Mouse (Mus musculus) limb, embryonic 10.5 days (tissue): ENCODE data around the gene Ttc7b. TPM values are rescaled to one million over a fixed set of nuclear protein-coding genes. Genes with fewer than 3 reads are reported as not detected.

ENCODE experiments used
- DNase-seq: peaks from one replicate; pipeline ENCODE4 v3.0.0-alpha.2; 2017; ENCODE audit warnings: low spot score
- H3K27ac ChIP-seq: fragments of 300-500 bp; sonication (generic); 2 replicates; pipeline ENCODE4 v1.5.1; 2016; ENCODE audit warnings: mild to moderate bottlenecking
- H3K27me3 ChIP-seq: fragments of 300-500 bp; sonication (generic); 2 replicates; pipeline ENCODE4 v1.6.1; 2016; ENCODE audit warnings: low read depth, mild to moderate bottlenecking; ENCODE audit not compliant: poor library complexity, severe bottlenecking
- H3K36me3 ChIP-seq: fragments of 300-500 bp; sonication (generic); 2 replicates; pipeline ENCODE4 v1.6.1; 2016; ENCODE audit warnings: mild to moderate bottlenecking, moderate library complexity
- H3K4me1 ChIP-seq: fragments of 300-500 bp; sonication (generic); 2 replicates; pipeline ENCODE4 v1.6.1; 2016
- H3K4me3 ChIP-seq: fragments of 300-500 bp; sonication (generic); 2 replicates; pipeline ENCODE4 v1.5.1; 2016; ENCODE audit warnings: mild to moderate bottlenecking, moderate library complexity
- H3K9me3 ChIP-seq: fragments of 300-500 bp; sonication (generic); replicated peaks from 2 replicates; pipeline ENCODE4 v1.6.1; 2016; ENCODE audit warnings: mild to moderate bottlenecking
- WGBS: fragments of 180-500 bp; shearing (Covaris S2); methylation state at CpG from one replicate; pipeline ENCODE4 v1.1.7; 2016; 5-methylcytosine and 5-hydroxymethylcytosine counted together
- polyA plus RNA-seq: library from polyadenylated mRNA; unstranded; fragments of >200 nt; fragmentation: Nextera tagmentation; extraction: Ambion mirVana; gene quantifications from 2 replicates; pipeline ENCODE4 v1.2.1, GENCODE M21; 2016

Gene Ttc7b
- polyA plus RNA-seq, 1 experiment from 2014 or later: 4.3 TPM

DNA sequence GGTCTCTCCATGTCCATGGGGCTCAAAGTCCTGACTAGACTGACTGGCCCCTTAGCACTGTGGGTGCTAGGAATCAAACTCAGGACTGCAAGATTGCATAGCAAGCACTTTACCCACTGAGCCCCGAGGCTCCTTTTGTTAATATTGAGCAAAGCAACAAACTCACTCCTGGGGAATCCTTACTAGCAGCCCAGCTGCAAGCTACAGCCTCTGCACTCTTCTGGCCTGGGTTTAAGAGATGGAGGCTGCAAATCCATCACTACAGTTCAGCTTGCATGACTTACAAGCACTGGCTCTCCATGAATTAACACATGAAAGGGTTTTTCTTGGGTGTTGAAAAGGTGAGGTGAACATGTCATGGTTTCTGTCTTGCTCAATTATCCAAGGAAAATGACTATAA is 142.8 kb downstream of the Ttc7b start:
- Histone ChIP-seq H3K9me3 (no peaks in the 10 kb centered on the region), H3K27me3 (no peaks in the 10 kb centered on the region), H3K4me3 (no peak overlapping the region), H3K36me3 (peaks cover 37% of the 10 kb centered on the region), H3K4me1 (no peaks in the 10 kb centered on the region), H3K27ac (no peak overlapping the region)
- WGBS: 69% methylated on average over 1 of the region's 1 CpGs
- DNase-seq: no peak

DNA sequence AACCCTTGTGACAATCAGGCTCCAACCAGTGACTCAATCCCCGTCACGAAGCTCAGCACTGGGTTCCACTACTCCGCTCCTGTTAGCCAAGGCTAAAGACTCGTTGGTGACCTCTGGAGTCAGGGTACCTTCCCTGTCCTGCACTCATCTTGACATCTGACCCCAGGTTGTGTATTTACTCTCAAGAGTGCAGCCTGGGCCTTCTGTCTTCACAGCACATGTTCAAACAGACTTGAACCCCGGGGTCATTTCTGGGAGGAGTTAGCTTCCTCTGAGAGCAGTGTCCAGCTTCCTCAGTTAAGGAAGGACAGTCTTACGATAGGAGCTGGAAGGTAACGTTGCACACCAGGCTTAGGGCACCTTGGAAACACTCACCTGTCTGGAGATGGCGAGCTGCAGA is 144.8 kb downstream of the Ttc7b start:
- H3K4me3 ChIP-seq: no peak overlapping the region
- H3K36me3 ChIP-seq: peaks cover 45% of the 10 kb centered on the region
- no peak overlapping the region for H3K27ac ChIP-seq
- no peaks in the 10 kb centered on the region for H3K9me3 ChIP-seq
- no peak for DNase-seq
- H3K27me3 ChIP-seq: no peaks in the 10 kb centered on the region
- no peaks in the 10 kb centered on the region for H3K4me1 ChIP-seq
- WGBS: 86% methylated on average over 8 of the region's 8 CpGs

DNA sequence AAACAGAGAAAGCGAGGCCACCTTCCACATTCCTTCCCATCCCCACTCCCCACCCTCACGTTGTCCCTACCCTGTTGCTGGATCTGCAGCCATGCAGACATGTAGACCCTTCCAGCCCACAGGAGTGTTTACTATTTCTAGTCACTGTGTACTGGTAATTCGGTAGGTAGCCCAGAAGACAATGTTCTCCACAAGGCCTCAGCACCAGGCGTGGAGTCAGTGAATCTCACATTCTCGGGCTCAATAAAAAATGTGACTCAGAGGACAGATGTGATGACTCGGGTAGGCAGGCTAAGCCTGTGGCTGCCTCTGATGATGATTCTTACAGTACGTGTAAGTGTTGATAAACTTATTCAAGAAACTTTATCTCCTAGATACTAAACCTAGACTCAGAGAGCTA is 147.8 kb downstream of the Ttc7b start:
- Histone ChIP-seq H3K27me3 (no peaks in the 10 kb centered on the region), H3K4me3 (no peak overlapping the region), H3K4me1 (no peaks in the 10 kb centered on the region), H3K9me3 (no peaks in the 10 kb centered on the region), H3K27ac (no peak overlapping the region), H3K36me3 (peaks cover 62% of the 10 kb centered on the region)
- no peak for DNase-seq
- WGBS: 83% methylated on average over 7 of the region's 7 CpGs

DNA sequence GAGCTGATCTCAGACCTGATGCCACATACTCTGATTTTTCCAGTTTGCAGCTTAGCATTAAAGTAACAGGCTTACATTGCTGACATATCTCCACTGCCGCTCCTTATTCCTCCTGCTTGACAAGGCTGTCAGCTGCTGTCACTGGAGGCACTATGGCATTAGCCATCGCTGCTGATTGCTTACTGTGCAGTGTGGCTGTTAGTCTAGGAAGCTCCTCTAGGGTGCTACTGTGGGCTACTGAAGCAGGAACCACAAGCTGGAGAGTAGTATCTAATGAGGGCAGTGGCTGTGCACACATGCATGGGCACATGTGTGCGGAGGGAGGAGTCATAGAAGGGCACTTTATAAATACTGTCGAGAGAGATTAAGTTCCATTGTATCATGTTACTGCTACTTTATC is 148.6 kb downstream of the Ttc7b start:
- 91% methylated on average over 4 of the region's 4 CpGs for WGBS
- Histone ChIP-seq H3K27me3 (no peaks in the 10 kb centered on the region), H3K36me3 (peaks cover 66% of the 10 kb centered on the region), H3K4me3 (no peak overlapping the region), H3K27ac (no peak overlapping the region), H3K9me3 (no peaks in the 10 kb centered on the region), H3K4me1 (no peaks in the 10 kb centered on the region)
- DNase-seq: no peak

DNA sequence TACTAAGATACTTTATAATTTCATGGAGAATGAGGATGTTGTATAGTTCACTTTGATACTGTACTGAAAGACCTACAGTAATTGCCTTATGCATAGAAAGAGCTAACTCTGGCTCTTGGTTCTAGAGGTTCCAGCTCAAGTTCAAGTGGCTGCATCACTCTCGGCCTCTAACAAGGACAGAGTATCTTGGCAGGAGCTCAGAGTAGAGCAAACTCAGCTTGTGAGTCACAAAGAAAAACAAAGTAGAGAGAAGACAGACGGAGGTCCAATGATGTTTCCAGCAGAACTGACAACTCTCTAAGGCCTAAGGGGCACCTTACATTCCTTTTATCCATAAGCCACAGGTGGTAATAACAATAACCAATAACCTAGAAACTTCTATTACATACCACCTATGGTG is 150.8 kb downstream of the Ttc7b start:
- Histone ChIP-seq H3K36me3 (peaks cover 74% of the 10 kb centered on the region), H3K27ac (no peak overlapping the region), H3K9me3 (no peaks in the 10 kb centered on the region), H3K4me1 (no peaks in the 10 kb centered on the region), H3K4me3 (no peak overlapping the region), H3K27me3 (no peaks in the 10 kb centered on the region)
- DNase-seq: no peak
- 90% methylated on average over 2 of the region's 2 CpGs for WGBS

DNA sequence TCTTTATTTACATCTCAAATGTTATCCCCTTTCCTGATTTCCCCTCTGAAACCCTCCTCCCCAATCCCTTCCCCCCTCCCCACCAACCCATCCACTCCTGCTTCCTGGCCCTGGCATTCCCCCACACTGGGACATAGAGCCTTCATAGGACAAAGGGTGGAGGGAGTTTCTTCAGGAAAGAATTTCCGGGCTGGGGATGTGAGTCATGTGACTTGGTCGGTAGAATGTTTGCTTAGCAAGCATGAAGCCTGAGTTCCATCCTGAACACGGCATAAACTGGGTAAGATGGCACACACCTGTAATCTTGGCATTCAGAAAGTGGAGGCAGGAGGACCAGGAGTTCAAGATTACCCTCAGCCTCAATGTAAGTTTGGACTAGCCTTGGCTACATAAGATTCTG is 151.4 kb downstream of the Ttc7b start:
- H3K36me3 ChIP-seq: peaks cover 78% of the 10 kb centered on the region

DNA sequence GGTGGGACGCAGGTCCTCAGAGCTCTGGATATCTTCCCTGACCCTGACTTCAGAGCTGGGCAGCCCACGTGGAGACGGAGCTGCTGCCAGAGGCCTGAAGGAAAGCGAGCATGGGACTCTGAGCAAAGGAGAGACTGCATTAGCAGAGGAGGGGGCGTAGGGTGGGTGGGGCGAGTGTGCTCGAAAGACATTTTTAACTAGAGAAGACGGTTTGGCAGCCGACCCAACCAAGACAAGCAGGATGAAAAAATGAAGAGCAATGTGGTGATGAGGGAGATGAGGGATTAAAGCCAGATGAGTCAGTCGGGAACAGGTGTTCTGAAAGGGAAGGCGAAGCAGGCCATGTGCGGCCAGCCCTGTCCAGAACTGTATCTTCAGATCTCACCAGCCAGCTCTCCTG is 159.3 kb downstream of the Ttc7b start:
- Histone ChIP-seq H3K36me3 (peaks cover 40% of the 10 kb centered on the region), H3K27me3 (no peaks in the 10 kb centered on the region)
- 90% methylated on average over 12 of the region's 12 CpGs for WGBS

More for the DNA sequence above, 151.4 kb downstream of the Ttc7b start:
- no peak for DNase-seq
- no peak overlapping the region for H3K4me3 ChIP-seq
- H3K9me3 ChIP-seq: no peaks in the 10 kb centered on the region
- no peaks in the 10 kb centered on the region for H3K27me3 ChIP-seq
- 85% methylated on average over 3 of the region's 3 CpGs for WGBS
- no peaks in the 10 kb centered on the region for H3K4me1 ChIP-seq
- H3K27ac ChIP-seq: no peak overlapping the region

DNA sequence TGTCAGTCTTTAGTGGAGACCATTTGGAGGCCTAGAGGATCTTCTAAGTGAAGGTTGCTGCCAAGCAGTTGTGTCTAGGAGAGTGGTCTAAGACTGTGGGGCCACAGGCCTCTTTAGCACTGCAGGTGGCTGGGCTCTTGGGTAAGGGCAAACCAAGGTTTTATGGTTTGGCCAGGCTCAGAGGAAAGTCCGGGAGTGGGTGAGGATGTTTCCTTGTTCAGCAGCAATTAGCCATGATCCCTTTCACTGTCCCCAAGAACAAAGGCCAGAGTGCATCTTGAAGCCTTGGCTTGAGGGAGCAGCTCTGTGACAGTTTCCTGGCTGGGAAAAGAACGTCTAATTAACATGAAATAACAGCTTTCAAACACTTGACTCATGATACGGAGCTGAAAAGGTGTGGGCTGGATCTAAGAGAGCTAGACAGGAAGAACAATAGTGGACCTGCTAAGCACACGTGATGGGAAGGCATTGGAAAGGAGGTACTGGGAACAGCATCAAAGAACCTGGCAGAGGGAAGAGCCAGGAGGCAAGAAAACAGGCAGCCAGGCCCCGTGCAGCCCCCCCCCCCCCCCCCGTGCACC is 162.5 kb downstream of the Ttc7b start:
- H3K27me3 ChIP-seq: no peaks in the 10 kb centered on the region
- H3K36me3 ChIP-seq: peaks cover 22% of the 10 kb centered on the region
- DNase-seq: no peak
- H3K9me3 ChIP-seq: no peaks in the 10 kb centered on the region
- WGBS: 79% methylated on average over 6 of the region's 6 CpGs
- peaks cover 9% of the 10 kb centered on the region for H3K4me1 ChIP-seq
- H3K27ac ChIP-seq: no peak overlapping the region
- no peak overlapping the region for H3K4me3 ChIP-seq

More for the DNA sequence above, 159.3 kb downstream of the Ttc7b start:
- Histone ChIP-seq H3K4me1 (peaks cover 18% of the 10 kb centered on the region), H3K9me3 (no peaks in the 10 kb centered on the region), H3K27ac (no peak overlapping the region), H3K4me3 (no peak overlapping the region)
- no peak for DNase-seq

DNA sequence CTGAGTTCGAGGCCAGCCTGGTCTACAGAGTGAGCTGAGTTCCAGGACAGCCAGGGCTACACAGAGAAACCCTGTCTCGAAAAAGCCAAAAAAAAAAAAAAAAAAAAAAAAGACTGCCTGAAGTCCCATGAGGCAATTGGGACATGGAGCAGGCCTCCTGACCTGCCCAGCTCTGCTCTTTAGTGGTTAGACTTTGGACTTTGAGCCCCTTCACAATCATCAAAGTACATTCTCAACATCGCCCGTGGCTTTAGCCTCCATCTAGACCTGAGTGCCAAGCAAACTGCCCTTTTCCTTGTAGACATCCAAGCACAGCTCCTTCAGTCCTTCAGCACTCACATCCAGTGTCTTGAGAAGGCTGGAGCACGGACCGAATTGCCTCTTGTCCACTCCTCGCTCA is 164.2 kb downstream of the Ttc7b start:
- Histone ChIP-seq H3K4me3 (no peak overlapping the region), H3K4me1 (no peaks in the 10 kb centered on the region), H3K27me3 (no peaks in the 10 kb centered on the region), H3K27ac (no peak overlapping the region), H3K9me3 (no peaks in the 10 kb centered on the region), H3K36me3 (peaks cover 21% of the 10 kb centered on the region)
- no peak for DNase-seq
- 88% methylated on average over 7 of the region's 7 CpGs for WGBS

DNA sequence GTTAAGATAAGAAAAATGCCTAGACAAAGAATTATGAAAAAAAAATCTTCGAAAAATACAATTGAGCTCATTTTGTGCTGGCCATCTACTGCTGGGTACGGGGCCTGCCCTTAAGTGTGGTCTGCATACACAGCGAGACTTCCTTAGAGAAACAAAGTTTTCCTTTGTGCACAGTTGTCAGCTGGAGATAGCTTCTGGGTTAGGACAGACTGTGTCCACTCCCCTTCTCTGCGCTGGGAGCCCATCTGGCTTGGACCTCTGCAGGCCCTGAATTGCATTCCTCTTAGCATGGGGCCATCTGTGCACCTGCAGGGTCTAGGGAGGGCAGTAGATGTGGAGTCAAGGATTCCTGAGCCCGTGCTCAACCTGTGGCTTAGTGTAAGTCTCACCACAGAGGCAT is 165.1 kb downstream of the Ttc7b start:
- Histone ChIP-seq H3K27ac (no peak overlapping the region), H3K36me3 (peaks cover 24% of the 10 kb centered on the region), H3K4me3 (no peak overlapping the region), H3K27me3 (no peaks in the 10 kb centered on the region), H3K9me3 (no peaks in the 10 kb centered on the region), H3K4me1 (no peaks in the 10 kb centered on the region)
- 83% methylated on average over 5 of the region's 5 CpGs for WGBS
- DNase-seq: no peak

DNA sequence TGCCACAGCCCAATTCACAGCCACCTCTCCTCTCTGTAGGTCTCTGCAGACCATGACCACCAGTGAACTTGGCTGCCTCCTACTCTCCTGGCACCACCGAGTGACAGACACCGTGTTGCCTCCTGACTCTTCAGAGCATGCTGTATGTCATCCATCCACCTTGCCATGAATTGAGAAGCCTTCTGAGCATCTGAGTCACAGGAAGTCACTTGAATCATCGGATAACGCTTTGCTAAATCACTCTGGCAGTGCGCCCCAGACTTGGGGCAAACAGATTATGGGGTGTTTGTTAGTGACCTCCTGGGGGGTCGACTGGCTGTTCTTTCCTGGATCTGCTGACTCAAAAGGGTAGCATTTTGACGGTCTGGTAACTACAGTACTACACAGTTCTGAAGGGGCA is 166.7 kb downstream of the Ttc7b start:
- Histone ChIP-seq H3K4me3 (no peak overlapping the region), H3K36me3 (peaks cover 24% of the 10 kb centered on the region), H3K27me3 (no peaks in the 10 kb centered on the region), H3K4me1 (no peaks in the 10 kb centered on the region), H3K27ac (no peak overlapping the region), H3K9me3 (no peaks in the 10 kb centered on the region)
- DNase-seq: no peak
- WGBS: 89% methylated on average over 7 of the region's 7 CpGs

DNA sequence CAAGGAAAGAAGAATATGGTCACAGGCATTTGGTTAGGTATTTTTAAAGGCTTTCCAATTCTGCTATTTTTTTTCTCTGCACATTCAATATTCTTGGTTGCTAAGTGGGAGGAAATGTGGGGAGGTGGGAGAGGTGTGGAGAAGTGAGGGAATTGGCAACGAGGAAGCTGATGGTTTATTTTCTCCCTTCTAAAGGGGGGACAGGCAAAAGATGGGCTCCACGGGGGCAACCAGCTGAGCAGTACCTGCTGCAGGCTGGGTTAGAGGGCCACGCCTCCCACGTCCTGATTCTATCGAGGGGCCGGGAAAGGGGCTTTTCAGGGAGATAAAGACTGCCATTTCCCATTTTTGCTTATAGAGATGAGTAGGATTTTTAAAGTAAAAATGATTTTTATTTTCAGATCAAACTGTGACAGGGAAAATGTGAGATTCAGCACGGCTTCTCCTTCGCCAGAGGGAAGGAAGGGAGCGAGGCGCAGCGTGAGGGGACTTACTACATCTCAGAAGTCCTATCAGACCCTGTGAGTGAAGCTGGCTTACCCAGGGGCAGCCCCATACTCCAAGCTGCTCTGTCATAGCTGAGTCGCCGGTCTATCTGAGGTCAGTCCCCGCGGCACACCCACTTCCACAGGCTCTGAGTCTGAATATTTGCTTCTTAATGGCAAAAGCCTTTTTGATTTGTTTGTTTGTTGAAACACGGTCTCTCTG is 167.4 kb downstream of the Ttc7b start:
- Histone ChIP-seq H3K36me3 (peaks cover 24% of the 10 kb centered on the region), H3K4me1 (peaks cover 2% of the 10 kb centered on the region; the same call in 1 of the 2 replicates), H3K27ac (no peak overlapping the region), H3K27me3 (no peaks in the 10 kb centered on the region), H3K9me3 (no peaks in the 10 kb centered on the region), H3K4me3 (no peak overlapping the region)
- no peak for DNase-seq
- WGBS: 89% methylated on average over 16 of the region's 16 CpGs

DNA sequence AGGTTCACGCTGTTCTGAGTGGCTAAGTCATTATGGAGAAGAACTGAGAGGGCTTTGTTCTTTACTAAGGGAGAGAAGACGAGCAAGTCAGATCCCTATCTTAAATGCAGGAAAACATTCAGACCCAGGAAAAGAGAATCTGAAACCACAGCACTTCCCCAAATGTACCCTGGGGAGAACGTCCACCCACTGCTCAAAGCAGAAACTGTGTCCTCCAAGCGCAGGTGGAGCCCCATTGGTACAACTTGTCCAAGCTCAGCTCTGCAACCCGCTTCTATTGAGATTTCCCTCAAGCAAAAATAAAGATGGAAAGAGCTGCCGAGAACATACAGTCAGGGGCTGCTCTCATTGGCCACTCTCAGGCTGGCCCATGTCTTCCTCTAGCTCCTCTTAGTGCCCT is 168.5 kb downstream of the Ttc7b start:
- H3K36me3 ChIP-seq: peaks cover 21% of the 10 kb centered on the region

More for the DNA sequence above, 168.5 kb downstream of the Ttc7b start:
- no peak for DNase-seq
- H3K27ac ChIP-seq: no peak overlapping the region
- peaks cover 2% of the 10 kb centered on the region; the same call in 1 of the 2 replicates for H3K4me1 ChIP-seq
- no peak overlapping the region for H3K4me3 ChIP-seq
- no peaks in the 10 kb centered on the region for H3K9me3 ChIP-seq
- no peaks in the 10 kb centered on the region for H3K27me3 ChIP-seq
- 85% methylated on average over 6 of the region's 6 CpGs for WGBS
